ENCODE assay signal across 9 mouse cellular contexts in the genomic region with DNA sequence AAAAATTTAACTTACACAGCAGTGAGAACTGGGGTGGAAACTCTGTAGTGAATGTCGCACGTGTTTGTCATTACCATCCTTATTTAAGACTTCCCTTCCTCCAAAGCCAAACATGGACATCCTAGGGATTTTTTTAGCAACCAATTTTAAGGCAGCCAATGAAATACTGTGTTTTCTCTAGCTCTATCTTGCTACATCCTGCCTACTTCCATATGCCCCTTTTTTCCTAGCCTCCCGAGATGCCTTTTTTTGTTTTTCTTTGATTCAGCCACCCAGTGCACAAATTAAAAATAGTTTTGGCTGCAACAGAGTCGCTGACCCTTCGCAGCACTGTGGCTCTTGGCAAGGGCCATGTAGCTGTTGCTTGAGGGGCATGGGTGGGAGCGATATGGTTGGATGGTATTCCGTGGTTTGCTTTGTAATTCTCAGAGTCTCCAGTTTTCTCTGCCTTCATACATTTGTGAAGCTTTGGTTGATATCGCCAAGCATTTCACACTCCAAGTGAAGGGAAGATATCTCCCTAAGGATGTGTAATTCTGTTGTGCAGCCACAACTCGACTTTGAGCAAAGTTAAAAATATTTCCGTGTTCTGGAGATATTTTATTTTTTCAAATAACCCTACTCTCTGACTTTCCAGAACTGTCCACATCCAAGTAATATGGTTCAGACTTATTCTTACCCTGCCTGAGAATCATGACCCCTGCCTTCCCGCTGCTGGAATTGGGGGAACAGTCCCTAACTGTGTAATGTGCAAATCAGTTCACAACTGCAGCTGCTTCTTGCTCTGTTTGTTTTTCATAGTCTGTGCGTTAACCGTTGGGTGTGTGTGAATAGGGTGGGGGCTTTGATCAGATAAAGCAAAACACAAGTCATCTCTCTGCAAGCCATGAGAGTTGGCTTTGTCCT.
DNase-seq lines count a peak whose midpoint lies in the region; ATAC-seq lines count a peak whose summit lies in the region.
"Had no signal": no experiment of that assay in that cellular context is flagged by ENCODE, and none has a peak within 500 bp of the region (broad histone marks: within the 10 kb centered on the region; RNA-seq: fewer than 3 reads in every experiment).

No protein-coding gene starts in this region.

- H3K4me3 ChIP-seq in kidney, embryonic 15.5 days (replicated peaks): no peak overlapping the region
- H3K4me3 ChIP-seq in forebrain, embryonic 13.5 days: no peak overlapping the region

- 54% methylated on average over 13 of the region's 13 CpGs for WGBS in kidney, embryonic 15.5 days
- WGBS in forebrain, embryonic 13.5 days: 74% methylated on average over 13 of the region's 13 CpGs

- no peak overlapping the region for H3K4me2 ChIP-seq in kidney, embryonic 15.5 days
- H3K4me2 ChIP-seq in forebrain, embryonic 13.5 days: no peak overlapping the region

- peaks cover 12% of the 10 kb centered on the region; the same call in 1 of the 2 replicates for H3K4me1 ChIP-seq in kidney, embryonic 15.5 days
- H3K4me1 ChIP-seq in forebrain, embryonic 13.5 days: peaks cover 19% of the 10 kb centered on the region

- no peaks in the 10 kb centered on the region for H3K36me3 ChIP-seq in kidney, embryonic 15.5 days
- no peaks in the 10 kb centered on the region for H3K36me3 ChIP-seq in forebrain, embryonic 13.5 days (ENCODE audit: poor library complexity, severe bottlenecking)

- peak overlapping the region; percentile 32; the same call in 1 of the 2 replicates for H3K27ac ChIP-seq in kidney, embryonic 15.5 days
- H3K27ac ChIP-seq in forebrain, embryonic 13.5 days: no peak overlapping the region

- intact Hi-C loops in left cerebral cortex, postnatal 14 days (cut with DNase I): no loop called here

- DNase-seq in kidney, adult 18-20 months: no peak
- DNase-seq in brain, embryonic 18.5 days (ENCODE audit: low read depth, low spot score): peak; percentile 20
- DNase-seq in left cerebral cortex, postnatal 14 days (ENCODE audit: low spot score in 2 of 2): peak; percentile 19 to 61
- no peak for DNase-seq in thymus, postnatal 4 days
- DNase-seq in adrenal gland, postnatal 4 days (ENCODE audit: low spot score in 2 of 2): no peak
- no peak for DNase-seq in cerebellum, postnatal 4 days (ENCODE audit: low spot score in 2 of 2)
- DNase-seq: lung, postnatal 36 days had no signal

- H3K9ac ChIP-seq in kidney, embryonic 15.5 days: no peak overlapping the region
- H3K9ac ChIP-seq in forebrain, embryonic 13.5 days: no peak overlapping the region

- ATAC-seq in kidney, embryonic 15.5 days (replicated peaks; ENCODE audit: low FRiP score): no peak
- peak; percentile 46 for ATAC-seq in forebrain, embryonic 13.5 days

- no peaks in the 10 kb centered on the region for H3K9me3 ChIP-seq in kidney, embryonic 15.5 days (replicated peaks)
- H3K9me3 ChIP-seq in forebrain, embryonic 13.5 days (replicated peaks): no peaks in the 10 kb centered on the region

- H3K27me3 ChIP-seq in kidney, embryonic 15.5 days: no peaks in the 10 kb centered on the region
- no peaks in the 10 kb centered on the region for H3K27me3 ChIP-seq in forebrain, embryonic 13.5 days

Comparison
In these comparisons a context has a peak if more than half of its experiments do, and no peak if none do; other contexts are left out.
1. DNase-seq: peak in brain, embryonic 18.5 days (single experiment) and left cerebral cortex, postnatal 14 days (2 of 2); none in kidney, adult 18-20 months (single experiment), thymus, postnatal 4 days (single experiment), adrenal gland, postnatal 4 days (0 of 2) and cerebellum, postnatal 4 days (0 of 2).